Mouse (Mus musculus): ENCODE measurements at regions not wholly inside any gene's neighbourhood (a gene's known extent, or its start where the extent isn't known, plus 50 kb on each side); places are given as distances from the start of the nearest gene placed in this dataset.

DNA sequence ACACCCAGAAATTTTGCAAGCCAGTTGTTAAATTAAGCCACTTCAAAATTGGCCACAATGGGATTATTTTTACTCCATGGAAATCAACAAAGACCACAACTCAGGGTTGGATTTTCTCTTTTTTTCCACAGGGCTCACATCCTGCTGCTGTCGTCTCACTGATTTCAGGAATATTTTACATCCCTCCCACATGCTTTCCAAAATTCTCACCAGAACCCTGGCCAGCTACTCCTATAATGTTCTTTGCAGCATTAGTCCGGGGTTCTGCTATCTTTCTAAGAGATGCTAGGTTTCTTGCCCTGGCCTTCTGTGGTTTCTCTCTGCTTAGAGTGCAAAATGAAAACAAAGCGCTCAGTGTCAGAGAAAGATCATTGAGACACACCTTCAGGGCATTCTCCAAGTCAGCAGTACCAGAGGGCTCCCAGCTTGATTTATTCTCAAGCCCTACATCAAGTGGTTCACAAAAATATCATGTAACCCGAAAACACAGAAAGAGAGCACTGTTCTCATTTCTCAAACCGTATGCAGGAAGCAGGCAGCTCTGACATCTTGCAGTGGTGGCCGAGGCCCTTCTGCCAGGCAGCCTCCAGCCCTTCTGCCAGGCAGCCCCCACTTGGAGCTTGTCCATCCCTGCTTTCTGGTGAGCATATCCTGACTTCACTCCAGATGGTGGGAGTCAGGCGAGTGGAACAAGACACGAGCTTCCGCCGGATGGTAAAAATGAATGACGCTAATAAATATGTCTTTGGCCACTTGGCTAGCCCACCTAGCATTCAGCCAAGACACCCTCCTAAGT, 158.1 kb upstream of the Cdyl start:
- TF ChIP-seq POLR2A (IDR thresholded peaks at IDR 0.05; ENCODE audit: low read depth, low read length) (no peak), UBTF (IDR thresholded peaks at IDR 0.05; ENCODE audit: low read depth, low read length) (no peak), HCFC1 (IDR thresholded peaks at IDR 0.05; ENCODE audit: low read depth, low read length) (no peak), RCOR1 (conservative IDR thresholded peaks at IDR 0.05; ENCODE audit: low read depth, low read length) (no peak), BHLHE40 (IDR thresholded peaks at IDR 0.05; ENCODE audit: low read depth, low read length) (no peak), ELF1 (IDR thresholded peaks at IDR 0.05; ENCODE audit: low read depth, low read length) (no peak), NRF1 (IDR thresholded peaks at IDR 0.05; ENCODE audit: low read depth, low read length) (no peak), ZC3H11A (IDR thresholded peaks at IDR 0.05; ENCODE audit: low read depth, low read length) (no peak), POLR2AphosphoS2 (IDR thresholded peaks at IDR 0.05; ENCODE audit: low read depth, low read length) (no peak), CTCF (conservative IDR thresholded peaks at IDR 0.05 in 1 of 2, IDR thresholded peaks at IDR 0.05 in 1 of 2; ENCODE audit: low read depth in 2 of 2, low read length in 2 of 2) (no peak)
- Histone ChIP-seq H3K4me3 (replicated peaks in 1 of 3; ENCODE audit: low read depth in 2 of 3, low read length in 2 of 3, poor library complexity in 1 of 3) (no peak overlapping the region), H3K36me3 (replicated peaks in 1 of 2; ENCODE audit: control insufficient read depth in 1 of 2, insufficient read depth in 1 of 2, low read length in 1 of 2) (no peaks in the 10 kb centered on the region), H3K4me1 (ENCODE audit: control insufficient read depth in 1 of 2, insufficient read depth in 2 of 2) (no peaks in the 10 kb centered on the region), H3K9ac (ENCODE audit: insufficient read depth, low read depth) (no peak overlapping the region), H3K27ac (ENCODE audit: insufficient read depth, low read depth) (no peak overlapping the region), H3K4me2 (ENCODE audit: insufficient read depth, low read depth, poor library complexity, severe bottlenecking) (no peak overlapping the region), H3K9me3 (replicated peaks; ENCODE audit: low read length) (no peaks in the 10 kb centered on the region), H3K79me2 (replicated peaks; ENCODE audit: control insufficient read depth, extremely low read depth, insufficient read depth, poor library complexity, severe bottlenecking) (no peaks in the 10 kb centered on the region), H3K27me3 (replicated peaks) (no peaks in the 10 kb centered on the region)
- dilution Hi-C loops (cut with MboI; ENCODE audit: extremely low pct_ligation_motif_present, extremely low pct_unique_long_range_greater_than_20kb, low sequenced_read_pairs) (no loop called here), in situ Hi-C loops (cut with MboI; ENCODE audit: low pct_ligation_motif_present, low pct_unique_long_range_greater_than_20kb, low sequenced_read_pairs) (no loop called here)
- no peak for DNase-seq (ENCODE audit: extremely low read depth)

- Histone ChIP-seq H3K27ac (ENCODE audit: insufficient read depth, low read depth) (no peak overlapping the region), H3K27me3 (replicated peaks) (no peaks in the 10 kb centered on the region), H3K9me3 (replicated peaks; ENCODE audit: low read length) (no peaks in the 10 kb centered on the region), H3K4me1 (ENCODE audit: control insufficient read depth in 1 of 2, insufficient read depth in 2 of 2) (no peaks in the 10 kb centered on the region), H3K9ac (ENCODE audit: insufficient read depth, low read depth) (no peak overlapping the region), H3K79me2 (replicated peaks; ENCODE audit: control insufficient read depth, extremely low read depth, insufficient read depth, poor library complexity, severe bottlenecking) (no peaks in the 10 kb centered on the region), H3K4me2 (ENCODE audit: insufficient read depth, low read depth, poor library complexity, severe bottlenecking) (no peak overlapping the region), H3K4me3 (replicated peaks in 1 of 3; ENCODE audit: low read depth in 2 of 3, low read length in 2 of 3, poor library complexity in 1 of 3) (no peak overlapping the region), H3K36me3 (replicated peaks in 1 of 2; ENCODE audit: control insufficient read depth in 1 of 2, insufficient read depth in 1 of 2, low read length in 1 of 2) (no peaks in the 10 kb centered on the region)
- no peak for TF ChIP-seq HCFC1 (IDR thresholded peaks at IDR 0.05; ENCODE audit: low read depth, low read length)
- no peak for TF ChIP-seq JUN (IDR thresholded peaks at IDR 0.05; ENCODE audit: insufficient read depth, low read depth, low read length)
- no peak for TF ChIP-seq MYC (IDR thresholded peaks at IDR 0.05; ENCODE audit: low read depth, low read length)
- TF ChIP-seq IRF4 (IDR thresholded peaks at IDR 0.05; ENCODE audit: low read depth, low read length) = no peak
- TF ChIP-seq NELFE (IDR thresholded peaks at IDR 0.05; ENCODE audit: low read depth, low read length) = no peak
- no peak for TF ChIP-seq SIN3A (IDR thresholded peaks at IDR 0.05; ENCODE audit: low read length)
- TF ChIP-seq CHD2 (IDR thresholded peaks at IDR 0.05; ENCODE audit: low read length) = no peak
- TF ChIP-seq RCOR1 (conservative IDR thresholded peaks at IDR 0.05; ENCODE audit: low read depth, low read length) = no peak
- in situ Hi-C loops (cut with MboI; ENCODE audit: low pct_ligation_motif_present, low pct_unique_long_range_greater_than_20kb, low sequenced_read_pairs) (no loop called here), dilution Hi-C loops (cut with MboI; ENCODE audit: extremely low pct_ligation_motif_present, extremely low pct_unique_long_range_greater_than_20kb, low sequenced_read_pairs) (no loop called here)
- no peak for DNase-seq (ENCODE audit: extremely low read depth)
Measured at GRCm38 (mm10) chr13:35502147-35502522, 157.5 kb upstream of the Cdyl start.

Data from CH12.LX (cell line).